Mouse (Mus musculus) macrophage (primary cell): Measurements from ENCODE around the gene Tbc1d16. TPM values are rescaled to one million over a fixed set of nuclear protein-coding genes. Genes with fewer than 3 reads are reported as not detected.
"Not testable (repeated sequence)": the region's sequence is repeated elsewhere in the genome, so short reads cannot be mapped to it uniquely, and the experiment has no call there.

Experiments
- H3K27ac ChIP-seq: fragments of 350-480 bp; formaldehyde crosslinking; 2 replicates; pipeline ENCODE4 v1.9.0; 2021
- H3K36me3 ChIP-seq: fragments of 350-480 bp; formaldehyde crosslinking; 2 replicates; pipeline ENCODE4 v1.9.0; 2021; ENCODE audit errors: inconsistent target
- H3K4me3 ChIP-seq: fragments of 350-480 bp; formaldehyde crosslinking; 2 replicates; pipeline ENCODE4 v1.9.0; 2021; ENCODE audit errors: inconsistent target
- H3K79me2 ChIP-seq: fragments of 350-480 bp; formaldehyde crosslinking; 2 replicates; pipeline ENCODE4 v1.9.0; 2021; ENCODE audit errors: inconsistent target
- WGBS: methylation state at CpG from one replicate; pipeline ENCODE4 v1.1.7; 2026; ENCODE audit warnings: inconsistent platforms; ENCODE audit not compliant: missing documents; 5-methylcytosine and 5-hydroxymethylcytosine counted together
- polyA plus RNA-seq: library from polyadenylated mRNA; stranded (reverse); fragments of 250-400 nt; gene quantifications from 3 replicates; pipeline ENCODE4 v1.2.4, GENCODE M21; 2018; ENCODE audit warnings: inconsistent platforms

The Tbc1d16 gene
- polyA plus RNA-seq, 1 experiment from 2014 or later, result 3.2 TPM

- H3K4me3 ChIP-seq, result no peak overlapping the region
- H3K36me3 ChIP-seq, result no peaks in the 10 kb centered on the region
- 83% methylated on average over 5 of the region's 5 CpGs for WGBS
- no peaks in the 10 kb centered on the region for H3K79me2 ChIP-seq
- no peak overlapping the region for H3K27ac ChIP-seq
These were observed 104.6 kb downstream of the Tbc1d16 start for GRCm38 (mm10) chr11:119123522-119124319.

- Histone ChIP-seq H3K36me3 (no peaks in the 10 kb centered on the region), H3K27ac (no peak overlapping the region), H3K79me2 (no peaks in the 10 kb centered on the region), H3K4me3 (no peak overlapping the region)
- 37% methylated on average over 5 of the region's 5 CpGs for WGBS
These were observed 105.9 kb downstream of the Tbc1d16 start for GRCm38 (mm10) chr11:119122396-119122795.

GRCm38 (mm10) chr11:119118905-119119304 lies 109.4 kb downstream of the Tbc1d16 start:
- no peak overlapping the region for H3K4me3 ChIP-seq
- H3K27ac ChIP-seq, result no peak overlapping the region
- WGBS, result 94% methylated on average over 6 of the region's 7 CpGs
- no peaks in the 10 kb centered on the region for H3K79me2 ChIP-seq
- no peaks in the 10 kb centered on the region for H3K36me3 ChIP-seq

- H3K4me3 ChIP-seq, result no peak overlapping the region
- WGBS, result 58% methylated on average over 7 of the region's 7 CpGs
These were observed 110.4 kb downstream of the Tbc1d16 start for GRCm38 (mm10) chr11:119117945-119118344.

GRCm38 (mm10) chr11:119116992-119117391 lies 111.3 kb downstream of the Tbc1d16 start:
- Histone ChIP-seq H3K79me2 (no peaks in the 10 kb centered on the region), H3K36me3 (no peaks in the 10 kb centered on the region), H3K4me3 (no peak overlapping the region), H3K27ac (no peak overlapping the region)
- WGBS, result 86% methylated on average over 4 of the region's 4 CpGs

More at GRCm38 (mm10) chr11:119117945-119118344, 110.4 kb downstream of the Tbc1d16 start:
- Histone ChIP-seq H3K27ac (no peak overlapping the region), H3K79me2 (no peaks in the 10 kb centered on the region), H3K36me3 (no peaks in the 10 kb centered on the region)

- H3K36me3 ChIP-seq, result no peaks in the 10 kb centered on the region
- H3K27ac ChIP-seq, result no peak overlapping the region
- H3K4me3 ChIP-seq, result no peak overlapping the region
- no peaks in the 10 kb centered on the region for H3K79me2 ChIP-seq
These were observed 115.6 kb downstream of the Tbc1d16 start for GRCm38 (mm10) chr11:119112721-119113120.

- no peaks in the 10 kb centered on the region for H3K36me3 ChIP-seq
- no peak overlapping the region for H3K4me3 ChIP-seq
- no peak overlapping the region for H3K27ac ChIP-seq
- 37% methylated on average over 7 of the region's 7 CpGs for WGBS
- H3K79me2 ChIP-seq, result no peaks in the 10 kb centered on the region
These were observed 117.0 kb downstream of the Tbc1d16 start for GRCm38 (mm10) chr11:119111345-119111744.

GRCm38 (mm10) chr11:119109415-119110071 lies 118.8 kb downstream of the Tbc1d16 start:
- no peak overlapping the region for H3K27ac ChIP-seq
- WGBS, result 91% methylated on average over 9 of the region's 9 CpGs

GRCm38 (mm10) chr11:119108573-119109263 lies 119.6 kb downstream of the Tbc1d16 start:
- WGBS, result 86% methylated on average over 9 of the region's 10 CpGs
- Histone ChIP-seq H3K4me3 (no peak overlapping the region), H3K36me3 (no peaks in the 10 kb centered on the region), H3K79me2 (no peaks in the 10 kb centered on the region), H3K27ac (no peak overlapping the region)

More at GRCm38 (mm10) chr11:119109415-119110071, 118.8 kb downstream of the Tbc1d16 start:
- Histone ChIP-seq H3K79me2 (no peaks in the 10 kb centered on the region), H3K36me3 (no peaks in the 10 kb centered on the region), H3K4me3 (no peak overlapping the region)

- Histone ChIP-seq H3K27ac (no peak overlapping the region), H3K36me3 (no peaks in the 10 kb centered on the region), H3K79me2 (no peaks in the 10 kb centered on the region), H3K4me3 (no peak overlapping the region)
- 1% methylated on average over 5 of the region's 6 CpGs for WGBS
These were observed 122.0 kb downstream of the Tbc1d16 start for GRCm38 (mm10) chr11:119106289-119106688.

- no peak overlapping the region for H3K4me3 ChIP-seq
- H3K79me2 ChIP-seq, result no peaks in the 10 kb centered on the region
- no peaks in the 10 kb centered on the region for H3K36me3 ChIP-seq
- H3K27ac ChIP-seq, result no peak overlapping the region
- 75% methylated on average over 8 of the region's 8 CpGs for WGBS
These were observed 122.6 kb downstream of the Tbc1d16 start for GRCm38 (mm10) chr11:119105748-119106147.

- Histone ChIP-seq H3K27ac (no peak overlapping the region), H3K36me3 (no peaks in the 10 kb centered on the region)
- 91% methylated on average over 7 of the region's 7 CpGs for whole genome bisulfite sequencing
These were observed 123.2 kb downstream of the Tbc1d16 start for GRCm38 (mm10) chr11:119105071-119105609.

GRCm38 (mm10) chr11:119103991-119104390 lies 124.3 kb downstream of the Tbc1d16 start:
- Histone ChIP-seq H3K79me2 (no peaks in the 10 kb centered on the region), H3K4me3 (no peak overlapping the region)
- WGBS, result 66% methylated on average over 3 of the region's 3 CpGs

More at GRCm38 (mm10) chr11:119105071-119105609, 123.2 kb downstream of the Tbc1d16 start:
- Histone ChIP-seq H3K4me3 (no peak overlapping the region), H3K79me2 (no peaks in the 10 kb centered on the region)

GRCm38 (mm10) chr11:119100355-119100754 lies 127.9 kb downstream of the Tbc1d16 start:
- not testable (repeated sequence) for H3K27ac ChIP-seq, H3K4me3 ChIP-seq, H3K79me2 ChIP-seq, H3K36me3 ChIP-seq
- WGBS, result 72% methylated on average over 4 of the region's 4 CpGs

More at GRCm38 (mm10) chr11:119103991-119104390, 124.3 kb downstream of the Tbc1d16 start:
- H3K27ac ChIP-seq, result no peak overlapping the region
- no peaks in the 10 kb centered on the region for H3K36me3 ChIP-seq
